21 mouse cellular contexts compared by ENCODE assay signal in the genomic region with DNA sequence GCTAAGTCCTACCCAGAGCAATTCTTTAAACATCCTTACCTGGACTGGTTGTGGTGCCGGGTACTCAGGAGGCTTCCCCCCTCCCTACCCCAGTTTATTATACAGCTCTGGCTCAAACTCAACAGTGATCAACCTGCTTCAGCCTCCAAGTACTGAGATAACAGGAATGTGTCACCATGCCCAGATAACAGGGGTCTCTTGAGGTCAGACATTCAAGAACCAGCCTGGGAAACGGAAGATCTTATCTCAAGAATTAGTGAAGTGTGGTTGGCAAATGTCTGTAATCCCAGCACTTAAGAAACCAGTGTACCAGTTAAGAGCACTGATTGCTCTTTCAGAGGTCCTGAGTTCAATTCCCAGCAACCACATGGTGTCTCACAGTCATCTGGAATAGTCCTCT. TPM values are rescaled to one million over a fixed set of nuclear protein-coding genes. Genes with fewer than 3 reads are reported as not detected.
A peak's percentile ranks its signal among the peaks of the same experiment; 100 is the strongest.
DNase-seq lines count a peak whose midpoint lies in the region; TF ChIP-seq lines count a peak whose summit lies in the region.
"Had no signal": no experiment of that assay in that cellular context is flagged by ENCODE, and none has a peak within 500 bp of the region (broad histone marks: within the 10 kb centered on the region; RNA-seq: fewer than 3 reads in every experiment).

No protein-coding gene starts in this region.

- DNase-seq in layer of hippocampus, adult 2 months (ENCODE audit: low spot score in 2 of 2): no peak
- DNase-seq in layer of hippocampus, postnatal 25 days (ENCODE audit: extremely low spot score in 1 of 2, low spot score in 1 of 2): no peak
- peak; percentile 23 for DNase-seq in 416B (ENCODE audit: low read depth)
- no peak for DNase-seq in right cerebral cortex, postnatal 25 days
- DNase-seq: adrenal gland, adult 8-10 months; adrenal gland, postnatal 14 days; adrenal gland, postnatal 36 days; cerebellum, adult 11-12 months; cerebellum, adult 2 months; cerebellum, adult 9-10 months; cerebellum, postnatal 10 days; cerebellum, postnatal 25 days; embryo, embryonic 11 days had no signal

- H3K27ac ChIP-seq in layer of hippocampus, adult 2 months: peak overlapping the region; percentile 77
- peak overlapping the region; percentile 46 for H3K27ac ChIP-seq in cortical plate, adult 2 months (ENCODE audit: insufficient read depth, low read length)
- H3K27ac ChIP-seq: embryonic facial prominence, embryonic 13.5 days; embryonic facial prominence, embryonic 15.5 days; forebrain, embryonic 10.5 days; forebrain, embryonic 12.5 days had no signal

- H3K4me3 ChIP-seq in layer of hippocampus, adult 2 months: no peak overlapping the region
- H3K4me3 ChIP-seq in cortical plate, adult 2 months (ENCODE audit: insufficient read depth, low read length): no peak overlapping the region
- H3K4me3 ChIP-seq: embryonic facial prominence, embryonic 13.5 days; embryonic facial prominence, embryonic 15.5 days; erythroblast, embryonic 14.5 days; forebrain, embryonic 10.5 days; forebrain, embryonic 12.5 days had no signal

- H3K4me1 ChIP-seq in cortical plate, adult 2 months (ENCODE audit: control insufficient read depth, insufficient read depth, low read length): peaks cover 3% of the 10 kb centered on the region
- H3K4me1 ChIP-seq: embryonic facial prominence, embryonic 13.5 days; embryonic facial prominence, embryonic 15.5 days; forebrain, embryonic 10.5 days; forebrain, embryonic 12.5 days had no signal

- TF ChIP-seq POLR2A in cortical plate, adult 2 months (IDR thresholded peaks at IDR 0.05; ENCODE audit: extremely low read depth, insufficient read depth, low read length): no peak

- no peak for TF ChIP-seq CTCF in layer of hippocampus, adult 2 months (conservative IDR thresholded peaks at IDR 0.05)
- no peak for TF ChIP-seq CTCF in cortical plate, adult 2 months (IDR thresholded peaks at IDR 0.05; ENCODE audit: extremely low read depth, insufficient read depth, low read length)

RNA-seq across cellular contexts. Expression of gene Porcn, which starts 11.8 kb away (rescaled TPM):
- total RNA-seq in layer of hippocampus, adult 2 months (2021): 100 to 1,000 TPM; 102 to 113 TPM
- 100 to 1,000 TPM in 1 of 2 experiments, 10 to 100 TPM in 1; 94.5 to 101 TPM for total RNA-seq in layer of hippocampus, postnatal 25 days (2021)
- polyA plus RNA-seq in cortical plate, adult 2 months (2012; rRNA removed): 129 and 134 TPM in 2 replicates

RNA-seq across cellular contexts. Expression of gene Ebp, which starts 24.8 kb away (rescaled TPM):
- total RNA-seq in layer of hippocampus, adult 2 months (2021): 10 to 100 TPM; 28.5 to 32.5 TPM
- 10 to 100 TPM; 36.1 to 38.4 TPM for total RNA-seq in layer of hippocampus, postnatal 25 days (2021)
- polyA plus RNA-seq in cortical plate, adult 2 months (2012; rRNA removed): 26.0 and 30.8 TPM in 2 replicates

RNA-seq across cellular contexts. Expression of gene Ftsj1, which starts 34.1 kb away (rescaled TPM):
- total RNA-seq in layer of hippocampus, adult 2 months (2021): 10 to 100 TPM; 24.2 to 27.0 TPM
- 10 to 100 TPM; 23.2 to 29.7 TPM for total RNA-seq in layer of hippocampus, postnatal 25 days (2021)
- 32.0 and 34.2 TPM in 2 replicates for polyA plus RNA-seq in cortical plate, adult 2 months (2012; rRNA removed)

RNA-seq across cellular contexts. Expression of gene Tbc1d25, which starts 42.1 kb away (rescaled TPM):
- 10 to 100 TPM; 13.5 to 13.6 TPM for total RNA-seq in layer of hippocampus, adult 2 months (2021)
- total RNA-seq in layer of hippocampus, postnatal 25 days (2021): 10 to 100 TPM; 13.3 to 13.9 TPM
- 19.8 and 19.9 TPM in 2 replicates for polyA plus RNA-seq in cortical plate, adult 2 months (2012; rRNA removed)

RNA-seq across cellular contexts. Expression of gene Slc38a5, which starts 52.8 kb away (rescaled TPM):
- 1 to 10 TPM; 5.0 to 7.6 TPM for total RNA-seq in layer of hippocampus, adult 2 months (2021)
- total RNA-seq in layer of hippocampus, postnatal 25 days (2021): 1 to 10 TPM; 5.3 to 7.9 TPM
- polyA plus RNA-seq in cortical plate, adult 2 months (2012; rRNA removed): 9.8 and 11.1 TPM in 2 replicates
- total RNA-seq: adrenal gland, adult 8-10 months; adrenal gland, postnatal 36 days had no signal
- polyA plus RNA-seq: C2C12, Patski had no signal
